Mouse (Mus musculus) B cell, adult 2 months (primary cell): ENCODE measurements around the gene Tubal3.

Source experiments
- DNase-seq, 2 experiments: peaks; one replicate each; pipeline ENCODE4 v3.0.0; 2022

Tubal3 gene

DNA sequence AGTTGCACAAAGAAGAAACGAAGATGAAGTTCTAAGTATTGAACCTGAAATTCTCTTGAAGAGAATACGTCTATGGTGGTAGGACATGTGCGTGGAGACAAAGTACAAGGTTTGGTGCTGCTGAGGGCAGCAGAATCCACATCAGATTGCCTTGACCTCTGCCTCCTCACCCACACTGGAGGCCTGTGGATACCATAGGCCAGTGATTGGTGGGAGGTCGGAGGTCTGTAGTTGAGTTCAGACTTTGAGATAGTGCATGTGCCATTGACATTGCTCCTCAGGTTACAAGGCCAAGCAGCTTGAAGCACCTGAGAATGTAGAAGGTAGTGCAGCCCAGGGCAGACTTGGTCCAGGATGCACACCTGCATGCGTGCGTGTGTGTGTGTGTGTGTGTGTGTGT, 8.0 kb downstream of the Tubal3 start:
- DNase-seq: no peak

DNA sequence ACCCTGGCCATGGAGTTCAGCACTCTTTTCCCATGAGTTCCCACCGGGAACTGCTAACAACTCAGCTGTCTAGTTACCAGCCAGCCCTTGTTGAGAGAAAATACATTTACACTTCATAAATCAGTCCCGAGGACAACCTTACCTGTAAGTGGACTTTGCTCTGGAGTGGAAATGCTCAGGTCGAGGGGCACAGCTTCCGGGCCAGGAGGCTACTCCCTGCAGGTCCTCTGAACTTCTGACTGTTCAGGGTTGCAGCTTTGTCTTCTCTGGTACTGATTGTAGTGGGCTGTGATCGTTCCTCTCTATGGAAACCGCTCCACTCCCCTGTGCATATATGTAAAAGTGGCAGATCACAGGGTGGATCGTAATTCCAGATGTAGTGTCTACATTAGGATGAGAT, 26.6 kb downstream of the Tubal3 start:
- DNase-seq: no peak

DNA sequence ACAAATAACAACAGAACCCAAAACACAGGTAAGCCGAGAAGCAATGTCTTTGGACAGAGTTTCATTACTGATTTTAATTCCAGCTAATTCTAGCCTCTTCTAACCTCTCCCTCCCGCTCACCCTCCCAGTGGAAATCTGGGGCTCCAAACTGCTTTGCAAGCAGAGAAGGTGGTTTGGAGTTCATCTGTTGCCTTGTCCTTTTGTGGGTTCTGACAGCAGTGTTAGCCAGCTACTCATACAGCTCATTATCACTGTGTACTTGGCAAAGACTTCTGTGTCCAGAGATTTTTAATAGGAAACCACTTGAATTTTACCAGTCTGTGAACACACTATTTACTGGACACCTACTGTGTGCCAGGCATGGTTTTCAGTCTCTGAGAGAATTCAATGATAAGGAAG, 27.2 kb downstream of the Tubal3 start, which contains the start of gene Ucn3:
Gene Ucn3 (minus strand): TSS at position 101 of the 400 bp plus-strand sequence.
- no peak for DNase-seq

DNA sequence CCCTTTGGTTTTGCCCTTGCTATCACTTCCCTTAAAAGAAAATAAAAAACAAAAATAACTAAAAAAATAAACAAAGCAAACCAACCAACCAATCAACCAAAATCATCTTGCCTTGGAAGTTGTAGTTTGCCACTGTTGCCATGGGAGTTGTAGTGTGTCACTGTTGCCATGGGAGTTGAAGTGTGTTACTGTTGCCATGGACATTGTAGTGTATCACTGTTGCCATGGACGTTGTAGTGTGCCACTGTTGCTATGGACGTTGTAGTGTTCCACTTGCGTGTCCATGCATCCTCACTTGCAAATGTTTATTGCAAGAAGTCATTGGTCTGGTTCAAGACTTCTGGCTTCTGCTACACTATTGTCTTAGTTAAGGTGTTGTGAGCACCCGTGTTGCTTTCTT, 29.2 kb downstream of the Tubal3 start:
- DNase-seq: no peak

DNA sequence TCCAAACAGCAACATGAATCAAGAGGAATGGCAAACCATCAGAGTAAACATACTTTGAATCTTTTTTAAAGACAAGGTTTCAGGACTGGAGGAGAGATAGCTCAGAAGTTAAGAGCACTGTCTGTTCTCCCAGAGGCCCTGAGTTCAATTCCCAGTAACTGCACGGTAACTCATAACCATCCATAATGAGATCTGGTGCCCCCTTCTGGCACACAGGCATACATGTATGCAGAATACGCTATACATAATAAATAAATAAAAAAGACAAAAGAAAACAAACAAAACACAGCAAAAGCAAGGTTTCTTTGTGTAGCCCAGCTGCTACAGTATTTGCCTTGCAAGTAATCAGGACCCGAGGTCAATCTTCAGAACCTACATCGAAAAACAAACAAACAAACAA, 31.4 kb downstream of the Tubal3 start:
- DNase-seq: no peak

DNA sequence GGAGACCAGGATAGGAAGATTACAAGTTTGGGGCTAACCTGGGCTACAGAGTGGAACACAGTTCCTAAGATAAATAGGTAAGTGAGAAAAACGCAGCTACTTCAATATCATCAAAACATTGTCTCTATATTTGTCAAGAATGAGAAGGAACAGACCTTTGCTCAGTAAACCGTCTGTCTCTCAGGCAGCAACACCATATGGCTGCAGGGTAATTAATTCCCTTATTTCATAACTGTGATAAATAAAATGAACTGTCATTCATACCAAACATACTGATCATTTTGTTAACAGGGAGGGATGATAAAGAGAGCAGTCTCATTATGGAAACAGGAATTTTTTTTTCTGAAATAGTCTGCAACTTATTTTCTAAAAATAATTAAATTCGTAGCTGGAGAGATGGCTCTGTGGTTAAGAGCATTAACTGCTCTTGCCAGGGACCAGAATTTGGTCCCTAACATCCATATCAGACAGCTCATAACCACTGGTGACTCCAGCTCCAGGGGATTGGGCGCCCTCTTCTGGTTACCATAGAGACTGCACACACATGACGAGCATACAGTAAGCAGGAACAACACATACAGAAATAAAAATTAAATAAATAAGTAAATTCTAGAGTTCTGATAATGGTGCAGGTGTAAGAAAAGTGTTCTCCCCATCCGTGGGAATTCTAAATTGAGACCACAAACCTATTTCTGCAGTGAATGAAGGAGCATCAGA, 33.3 kb downstream of the Tubal3 start:
- no peak for DNase-seq

DNA sequence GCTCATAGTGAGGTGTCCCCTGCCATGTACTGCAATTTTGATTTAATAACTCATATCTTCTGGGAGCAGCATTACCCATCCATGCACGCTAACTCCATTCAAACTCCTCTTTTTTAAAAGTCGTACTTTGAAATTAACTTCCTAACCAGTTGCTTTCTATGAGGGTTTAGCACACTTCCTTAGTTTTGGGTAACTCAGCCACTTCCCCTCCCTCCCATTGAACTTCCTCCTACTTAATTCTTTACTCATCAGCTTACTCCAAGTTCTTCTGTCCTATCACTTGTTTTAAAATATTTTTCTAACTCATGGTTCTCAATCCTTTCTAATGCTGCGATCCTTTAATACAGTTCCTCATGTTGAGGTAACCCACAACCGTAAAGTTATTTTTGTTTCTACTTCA, 50.8 kb downstream of the Tubal3 start:
- DNase-seq: no peak
